Mouse (Mus musculus) frontal cortex, adult (tissue): ENCODE results near the gene Asl.

Source experiments
- ATAC-seq: cut with Nextera tagmentation; 2 replicates; pipeline ENCODE4 v1.9.2; 2017; ENCODE audit warnings: mild to moderate bottlenecking, moderate library complexity, mixed read lengths; ENCODE audit not compliant: low TSS enrichment

Gene Asl

DNA sequence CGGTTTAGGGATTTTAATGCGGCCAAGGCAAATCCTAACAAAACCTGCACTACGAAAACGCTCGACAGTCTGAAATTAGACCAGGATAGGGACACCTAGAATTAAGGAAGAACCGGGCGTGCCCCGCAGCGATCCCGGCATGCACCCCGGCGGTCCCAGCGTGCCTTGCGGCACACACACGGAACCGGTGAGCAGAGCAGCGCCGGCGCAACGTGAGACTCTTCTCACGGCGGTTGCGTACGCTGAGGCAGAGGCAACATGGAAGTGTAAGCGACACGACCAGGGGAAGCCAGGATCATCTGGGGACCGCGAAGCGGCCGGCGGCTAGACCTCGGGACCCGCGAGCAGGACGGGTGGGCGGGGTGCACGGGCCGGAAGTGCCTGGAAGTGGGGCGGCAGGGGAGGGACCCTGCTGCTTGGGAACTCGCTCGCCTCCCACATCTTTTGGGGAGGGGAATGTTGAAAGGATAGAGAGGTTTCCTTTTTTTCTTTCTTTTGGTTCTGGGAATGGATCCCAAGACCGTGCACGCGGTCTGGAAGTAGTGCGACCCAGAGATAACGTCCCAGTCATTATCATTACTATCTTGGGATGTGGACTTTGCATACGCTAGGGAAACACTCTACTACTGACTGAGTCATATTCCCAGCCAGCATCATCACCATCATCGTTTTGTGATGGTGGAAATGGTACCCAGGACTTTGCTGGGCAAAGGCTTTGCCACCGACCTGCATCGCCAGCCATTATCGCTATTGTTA is at the start of gene Asl, which contains the start of gene Crcp:
Gene Asl (minus strand): TSS at position 106 of the 756 bp plus-strand sequence.
Gene Crcp (plus strand): TSS at position 149 of the 756 bp plus-strand sequence.
- ATAC-seq, result peak; percentile 96

- peak; percentile 8; the same call in 1 of the 2 replicates for ATAC-seq
Observed at GRCm38 (mm10) chr5:130078834-130079156, 49.7 kb upstream of the Asl start.

- no peak for ATAC-seq
Observed at GRCm38 (mm10) chr5:130078096-130078833, 49.2 kb upstream of the Asl start.

GRCm38 (mm10) chr5:130076396-130076795 is 47.3 kb upstream of the Asl start:
- ATAC-seq, result no peak

DNA sequence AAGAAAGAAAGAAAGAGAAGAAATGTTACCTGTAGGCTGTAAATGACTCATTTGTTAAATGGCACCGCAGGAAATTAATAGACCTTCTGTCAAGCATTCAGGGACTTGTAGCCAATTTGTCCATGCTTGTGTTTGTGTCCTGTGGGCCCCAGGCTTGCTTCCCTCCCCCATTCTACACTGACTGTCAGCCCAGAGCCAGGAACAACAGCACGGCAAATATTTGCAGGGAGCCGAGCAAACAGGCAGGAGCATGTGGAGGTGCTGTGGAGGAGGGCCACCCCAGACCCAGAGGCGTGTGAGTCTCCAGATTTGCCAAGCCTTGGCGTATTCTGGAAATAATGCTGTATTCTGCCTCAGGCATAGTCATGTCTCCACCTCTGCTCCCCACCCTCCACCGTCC is 45.4 kb upstream of the Asl start:
- ATAC-seq, result no peak

DNA sequence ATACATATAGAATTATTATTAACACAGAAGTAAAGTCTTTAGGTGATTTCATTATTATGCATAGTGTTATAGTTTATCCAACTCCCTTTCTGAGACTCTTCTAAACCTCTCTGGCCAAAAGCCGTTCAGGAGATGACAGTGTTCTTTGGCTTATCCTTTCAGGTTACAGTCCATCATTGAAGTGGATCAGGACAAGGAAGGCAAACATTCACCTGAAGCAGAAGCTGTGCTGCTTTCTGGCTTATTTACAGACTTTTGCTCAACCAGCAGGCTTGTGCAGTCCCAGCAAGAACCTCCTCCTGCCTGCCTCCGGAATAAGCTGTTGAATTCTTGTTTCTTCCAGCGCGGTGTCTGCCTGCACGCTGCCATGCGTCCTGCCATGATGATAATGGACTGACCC is 44.0 kb upstream of the Asl start, which contains the start of gene Tpst1:
Gene Tpst1 (plus strand): TSS at position 301 of the 400 bp plus-strand sequence.
- ATAC-seq, result no peak

GRCm38 (mm10) chr5:130067841-130068264 is 38.8 kb upstream of the Asl start:
- no peak for ATAC-seq

DNA sequence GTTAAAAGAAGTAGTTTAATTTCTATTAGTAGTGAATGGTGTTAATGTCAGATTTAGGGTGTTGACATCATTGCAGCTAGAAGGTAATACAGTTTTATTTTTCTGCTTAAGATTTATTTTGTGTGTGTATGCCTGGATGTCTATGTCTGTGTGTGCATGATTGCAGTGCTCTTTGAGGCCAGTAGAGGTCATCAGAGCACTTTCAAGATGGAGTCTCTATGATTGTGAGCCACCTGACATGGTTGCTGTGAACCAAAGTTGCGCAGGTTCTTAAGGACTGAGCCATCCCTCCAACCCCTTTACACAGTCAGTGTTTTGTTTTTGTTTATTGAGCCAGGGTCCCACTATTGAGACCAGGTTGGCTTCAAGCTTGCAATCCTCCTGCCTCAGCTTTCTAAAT is 36.5 kb upstream of the Asl start:
- no peak for ATAC-seq

GRCm38 (mm10) chr5:130063760-130064159 is 34.7 kb upstream of the Asl start:
- ATAC-seq, result no peak

- no peak for ATAC-seq
Observed at GRCm38 (mm10) chr5:130062096-130062495, 33.0 kb upstream of the Asl start.

DNA sequence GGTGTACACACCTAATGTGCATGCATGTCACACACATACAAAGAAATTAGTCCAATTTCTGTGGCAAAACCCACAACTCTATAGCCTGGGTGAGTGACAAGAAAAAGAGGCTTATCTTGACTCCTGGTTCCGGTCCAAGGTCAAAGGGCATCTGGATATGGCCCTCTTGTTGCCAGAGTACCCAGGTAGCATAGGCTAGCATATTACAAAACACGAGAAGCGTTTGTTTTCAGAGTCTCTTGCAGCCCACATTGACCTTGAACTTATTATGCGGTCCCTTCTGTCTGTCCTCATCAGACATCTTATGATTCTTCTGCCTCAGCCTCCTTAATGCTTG is 31.2 kb upstream of the Asl start:
- no peak for ATAC-seq

DNA sequence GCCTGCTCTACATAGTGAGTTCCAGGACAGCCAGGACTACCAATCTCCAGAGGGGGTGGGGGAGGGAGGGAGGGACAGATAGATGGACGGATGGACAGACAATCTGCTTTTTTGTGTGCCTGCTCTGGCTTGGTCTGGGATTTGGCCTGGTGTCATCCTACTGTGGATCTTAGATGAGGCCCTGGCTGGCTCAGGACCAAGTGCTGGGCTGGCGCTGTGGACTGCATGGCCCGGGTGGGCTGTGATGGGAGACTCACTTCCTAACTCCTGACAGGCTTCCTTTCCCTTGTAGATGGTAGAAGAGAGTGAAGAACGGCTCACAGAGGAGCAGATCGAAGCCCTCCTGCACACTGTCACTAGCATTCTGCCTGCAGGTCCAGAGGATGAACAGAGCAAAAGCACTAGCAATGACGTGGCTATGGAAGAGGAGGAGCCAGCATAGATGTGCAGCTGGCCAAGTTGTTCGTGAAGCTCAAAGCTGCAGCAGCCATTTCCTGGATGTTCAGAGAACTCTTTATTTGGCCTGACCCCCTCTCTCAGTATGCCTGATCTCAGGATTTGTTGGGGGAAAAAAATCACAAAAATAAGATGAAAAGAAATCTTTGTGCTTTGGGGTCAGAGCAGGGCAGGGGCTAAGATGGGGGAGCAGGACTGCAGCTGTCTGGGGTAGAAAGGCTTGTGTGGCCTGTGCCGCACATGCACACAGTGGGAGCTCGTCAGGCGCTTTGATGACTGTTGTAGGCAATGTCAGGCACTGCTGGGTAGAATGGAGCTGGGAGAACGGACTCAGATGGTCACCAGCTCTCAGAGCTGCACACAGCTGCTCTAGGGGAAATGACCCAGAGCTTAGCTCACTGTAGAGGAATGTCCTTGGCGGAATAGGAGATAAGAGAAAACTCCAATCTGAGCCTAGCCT is 30.6 kb upstream of the Asl start:
- no peak; the same call in 1 of the 2 replicates for ATAC-seq

- ATAC-seq, result no peak
Observed at GRCm38 (mm10) chr5:130056303-130056702, 27.3 kb upstream of the Asl start.

- ATAC-seq, result no peak
Observed at GRCm38 (mm10) chr5:130055688-130056087, 26.6 kb upstream of the Asl start.

GRCm38 (mm10) chr5:130052955-130053354 is 23.9 kb upstream of the Asl start:
- no peak for ATAC-seq

GRCm38 (mm10) chr5:130052510-130052909 is 23.5 kb upstream of the Asl start:
- 0 out of 2 replicates have a peak, but pooled peaks have one; percentile 31 for ATAC-seq

DNA sequence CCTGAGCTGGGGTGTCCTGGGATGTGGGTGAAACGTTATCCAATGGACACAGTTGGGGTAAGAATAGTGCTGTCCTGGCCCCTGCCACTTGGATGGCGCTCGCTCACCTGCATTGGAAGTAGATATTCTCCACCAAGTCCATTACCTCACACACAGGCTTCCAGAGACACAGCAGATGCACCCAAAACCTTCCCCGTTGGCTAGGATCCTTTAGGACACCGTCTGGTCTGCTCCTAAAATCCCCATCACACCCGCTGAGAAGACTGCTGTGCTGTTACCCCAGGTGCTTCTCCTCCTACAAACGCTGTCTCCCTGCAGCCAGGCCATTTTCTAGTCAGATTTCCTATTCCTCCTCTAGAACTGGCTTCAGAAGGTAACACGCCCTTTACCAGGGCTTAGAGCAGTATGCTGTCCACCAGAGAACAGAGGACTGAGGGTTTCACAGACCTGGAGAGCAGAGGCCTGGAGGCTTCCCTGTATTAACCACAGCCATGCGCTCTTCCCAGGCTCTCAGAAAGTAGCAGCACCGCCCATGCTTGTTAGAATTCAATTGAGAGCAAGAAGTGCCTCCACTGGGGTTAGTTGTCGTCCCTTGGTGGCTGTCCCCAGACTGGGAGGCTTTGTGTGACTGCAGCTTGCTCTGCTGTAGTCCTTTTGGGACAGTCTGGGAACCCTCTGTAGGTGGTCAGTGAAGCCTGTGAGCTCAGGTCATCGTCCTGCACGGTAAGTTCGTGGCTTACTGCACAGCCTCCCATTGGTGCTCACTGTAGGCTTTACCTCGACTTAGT is 22.2 kb upstream of the Asl start:
- no peak for ATAC-seq

DNA sequence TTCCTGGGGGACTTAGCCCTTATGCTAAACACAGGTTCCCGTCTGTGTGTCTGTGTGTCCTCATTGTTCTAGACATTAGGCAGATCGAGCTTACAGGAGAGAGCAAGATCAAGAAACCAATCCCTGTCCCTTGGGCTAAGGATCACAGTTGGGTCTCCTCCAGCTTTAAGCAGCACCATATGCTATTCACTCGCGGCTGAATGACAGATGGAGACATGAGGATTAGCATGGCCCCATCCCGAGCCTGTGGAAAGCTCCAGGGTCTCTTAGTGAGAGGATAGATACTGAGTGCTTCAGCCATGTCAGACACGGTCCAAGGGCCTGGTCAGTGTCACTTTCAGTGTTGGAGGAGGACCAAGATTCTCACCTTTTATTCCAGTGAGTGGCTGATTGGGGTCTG is 21.4 kb upstream of the Asl start:
- no peak for ATAC-seq

DNA sequence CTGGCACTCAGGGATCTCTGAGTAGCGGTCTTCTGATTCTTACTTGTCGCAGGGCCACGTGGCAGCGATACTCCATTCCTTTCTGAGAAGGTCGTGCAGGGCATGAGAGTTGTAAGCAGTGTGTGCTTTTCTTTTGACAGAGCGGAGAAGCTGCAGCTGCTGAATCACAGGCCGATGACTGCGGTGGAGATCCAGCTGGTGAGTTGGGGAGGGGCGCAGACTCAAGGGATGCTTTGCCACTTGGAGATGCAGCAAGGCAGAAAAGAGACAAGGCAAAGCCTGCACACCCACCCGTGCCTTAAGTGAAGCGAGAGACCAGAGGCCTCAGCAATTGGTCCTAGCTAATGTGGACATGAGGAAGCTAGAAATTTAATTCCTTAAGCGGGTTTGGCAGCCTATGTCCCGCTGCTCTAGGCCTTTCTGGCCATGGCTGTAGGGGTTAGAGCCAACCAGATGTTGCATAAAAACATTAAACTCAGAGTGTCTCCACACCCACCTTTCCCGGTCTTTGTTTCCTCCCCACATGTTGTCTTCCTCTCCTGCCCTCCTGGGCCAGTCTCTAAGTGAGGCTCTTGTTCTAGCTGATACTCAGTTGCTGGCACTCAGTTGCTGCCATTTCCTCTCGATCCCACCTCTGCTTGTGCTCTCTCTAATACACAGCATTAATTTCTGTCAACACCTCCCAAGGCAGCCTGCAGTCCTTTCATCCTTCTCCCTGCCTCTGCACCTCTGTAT is 19.9 kb upstream of the Asl start:
- ATAC-seq, result no peak

- no peak for ATAC-seq
Observed at GRCm38 (mm10) chr5:130047013-130047412, 18.0 kb upstream of the Asl start.

- no peak for ATAC-seq
Observed at GRCm38 (mm10) chr5:130046589-130046988, 17.5 kb upstream of the Asl start.
